Mouse (Mus musculus) kidney, embryonic 14.5 days (tissue): Measurements from ENCODE around the gene Galnt10. TPM values are rescaled to one million over a fixed set of nuclear protein-coding genes. Genes with fewer than 3 reads are reported as not detected.
"Not testable (repeated sequence)": the region's sequence is repeated elsewhere in the genome, so short reads cannot be mapped to it uniquely, and the experiment has no call there.

Experiments used
- ATAC-seq: fragments of 200-750 bp; cut with Nextera tagmentation; 2 replicates; pipeline ENCODE4 v1.8.0; 2017; ENCODE audit warnings: moderate number of reproducible peaks, mild to moderate bottlenecking, moderate TSS enrichment, moderate library complexity; ENCODE audit not compliant: low FRiP score, low TSS enrichment
- H3K27ac ChIP-seq: fragments of 300-500 bp; sonication (generic); 2 replicates; pipeline ENCODE4 v1.5.1; 2014; ENCODE audit warnings: low read depth, mild to moderate bottlenecking, low read length, moderate library complexity, mixed read lengths
- H3K27me3 ChIP-seq: fragments of 300-500 bp; sonication (generic); 2 replicates; pipeline ENCODE4 v1.6.1; 2014; ENCODE audit warnings: mild to moderate bottlenecking, low read length; ENCODE audit not compliant: control insufficient read depth, insufficient read depth
- H3K36me3 ChIP-seq: fragments of 300-500 bp; sonication (generic); 2 replicates; pipeline ENCODE4 v1.6.1; 2014; ENCODE audit warnings: low read length, mixed read lengths; ENCODE audit not compliant: control insufficient read depth, insufficient read depth
- H3K4me1 ChIP-seq: fragments of 300-500 bp; sonication (generic); 2 replicates; pipeline ENCODE4 v1.6.1; 2014; ENCODE audit warnings: low read length, mixed read lengths; ENCODE audit not compliant: control insufficient read depth, insufficient read depth
- H3K4me2 ChIP-seq: fragments of 300-500 bp; sonication (generic); replicated peaks from 2 replicates; pipeline ENCODE4 v1.6.1; 2014; ENCODE audit warnings: low read depth, mild to moderate bottlenecking, low read length
- H3K4me3 ChIP-seq: fragments of 300-500 bp; sonication (generic); 2 replicates; pipeline ENCODE4 v1.5.1; 2014; ENCODE audit warnings: mild to moderate bottlenecking, low read length
- H3K9ac ChIP-seq: fragments of 300-500 bp; sonication (generic); 2 replicates; pipeline ENCODE4 v1.6.1; 2014; ENCODE audit warnings: low read depth, mild to moderate bottlenecking, low read length, moderate library complexity
- H3K9me3 ChIP-seq: fragments of 300-500 bp; sonication (generic); 2 replicates; pipeline ENCODE4 v1.6.1; 2016; ENCODE audit warnings: low read length; ENCODE audit not compliant: control insufficient read depth
- WGBS: fragments of 180-500 bp; shearing (Covaris S2); extraction: QIAGEN DNeasy Blood & Tissue Kit; methylation state at CpG from one replicate; pipeline ENCODE4 v1.1.7; 2014; 5-methylcytosine and 5-hydroxymethylcytosine counted together
- polyA plus RNA-seq: library from polyadenylated mRNA; unstranded; fragments of >200 nt; fragmentation: Nextera tagmentation; extraction: Ambion mirVana; gene quantifications from 2 replicates; pipeline ENCODE4 v1.2.1, GENCODE M21; 2014

The Galnt10 gene
- polyA plus RNA-seq, 1 experiment from 2014 or later, result 13.0 TPM

- no peak overlapping the region for H3K9ac ChIP-seq
- no peaks in the 10 kb centered on the region for H3K9me3 ChIP-seq
- no peak overlapping the region for H3K27ac ChIP-seq
- H3K36me3 ChIP-seq, result no peaks in the 10 kb centered on the region
- no peak overlapping the region for H3K4me2 ChIP-seq
- 30% methylated on average over 9 of the region's 9 CpGs for WGBS
- H3K27me3 ChIP-seq, result peaks cover 6% of the 10 kb centered on the region; the same call in 1 of the 2 replicates
- ATAC-seq, result 0 out of 2 replicates have a peak, but pooled peaks have one; percentile 22
- no peak overlapping the region for H3K4me3 ChIP-seq
- no peaks in the 10 kb centered on the region for H3K4me1 ChIP-seq
These were observed 174.8 kb downstream of the Galnt10 start for GRCm38 (mm10) chr11:57819999-57820581.

- H3K27me3 ChIP-seq, result peaks cover 35% of the 10 kb centered on the region
- H3K4me1 ChIP-seq, H3K4me2 ChIP-seq, H3K9me3 ChIP-seq, H3K36me3 ChIP-seq, H3K4me3 ChIP-seq, H3K9ac ChIP-seq, H3K27ac ChIP-seq, ATAC-seq: not testable (repeated sequence)
- 85% methylated on average over 2 of the region's 2 CpGs for whole genome bisulfite sequencing
These were observed 177.9 kb downstream of the Galnt10 start for GRCm38 (mm10) chr11:57823159-57823558.

GRCm38 (mm10) chr11:57823714-57824113, 178.5 kb downstream of the Galnt10 start:
- ATAC-seq, result no peak
- Histone ChIP-seq H3K27ac (no peak overlapping the region), H3K36me3 (no peaks in the 10 kb centered on the region), H3K9ac (no peak overlapping the region), H3K4me2 (no peak overlapping the region), H3K27me3 (peaks cover 37% of the 10 kb centered on the region), H3K9me3 (no peaks in the 10 kb centered on the region), H3K4me1 (peaks cover 7% of the 10 kb centered on the region), H3K4me3 (no peak overlapping the region)
- 80% methylated on average over 7 of the region's 7 CpGs for WGBS

GRCm38 (mm10) chr11:57825234-57825633, 180.0 kb downstream of the Galnt10 start:
- H3K4me2 ChIP-seq, H3K9ac ChIP-seq, H3K36me3 ChIP-seq, H3K9me3 ChIP-seq, H3K4me1 ChIP-seq, H3K4me3 ChIP-seq, H3K27ac ChIP-seq, ATAC-seq: not testable (repeated sequence)
- 59% methylated on average over 11 of the region's 11 CpGs for whole genome bisulfite sequencing
- H3K27me3 ChIP-seq, result peaks cover 52% of the 10 kb centered on the region

- peaks cover 7% of the 10 kb centered on the region for H3K4me1 ChIP-seq
- H3K4me3 ChIP-seq, result peak overlapping the region; percentile 29
- no peak for ATAC-seq
- no peak overlapping the region for H3K9ac ChIP-seq
- peaks cover 72% of the 10 kb centered on the region for H3K27me3 ChIP-seq
- WGBS, result 1% methylated on average over 41 of the region's 41 CpGs
- no peaks in the 10 kb centered on the region for H3K9me3 ChIP-seq
- no peak overlapping the region for H3K27ac ChIP-seq
- H3K36me3 ChIP-seq, result no peaks in the 10 kb centered on the region
- H3K4me2 ChIP-seq, result peak overlapping the region; percentile 33
These were observed 182.0 kb downstream of the Galnt10 start for GRCm38 (mm10) chr11:57827048-57827914.

- no peak overlapping the region for H3K27ac ChIP-seq
- H3K27me3 ChIP-seq, result peaks cover 79% of the 10 kb centered on the region
- H3K4me1 ChIP-seq, result peaks cover 7% of the 10 kb centered on the region
- under 1% methylated on average over 33 of the region's 33 CpGs for WGBS
- no peaks in the 10 kb centered on the region for H3K36me3 ChIP-seq
- H3K9ac ChIP-seq, result no peak overlapping the region
- peak overlapping the region; percentile 33 for H3K4me2 ChIP-seq
- no peaks in the 10 kb centered on the region for H3K9me3 ChIP-seq
- no peak for ATAC-seq
- peak overlapping the region; percentile 29 for H3K4me3 ChIP-seq
These were observed 182.8 kb downstream of the Galnt10 start for GRCm38 (mm10) chr11:57827915-57828545.

- Histone ChIP-seq H3K4me3 (peak overlapping the region; percentile 21), H3K4me2 (no peak overlapping the region; the same call in 1 of the 2 replicates), H3K27ac (no peak overlapping the region), H3K36me3 (no peaks in the 10 kb centered on the region), H3K4me1 (peaks cover 7% of the 10 kb centered on the region), H3K27me3 (peaks cover 90% of the 10 kb centered on the region), H3K9me3 (no peaks in the 10 kb centered on the region), H3K9ac (no peak overlapping the region)
- WGBS, result 2% methylated on average over 53 of the region's 53 CpGs
- ATAC-seq, result no peak
These were observed 184.0 kb downstream of the Galnt10 start for GRCm38 (mm10) chr11:57828955-57829870.
